Mouse (Mus musculus) cerebellum, adult 2 months (tissue): ENCODE results near the gene Hsf5.

Source experiments
- CTCF ChIP-seq: fragments of 200-500 bp; IDR thresholded peaks from 2 replicates; pipeline ENCODE4 v1.5.1; 2011; ENCODE audit warnings: low read depth, mild to moderate bottlenecking, control low read depth, low read length, moderate library complexity, borderline replicate concordance; ENCODE audit not compliant: insufficient read depth
- POLR2A ChIP-seq: fragments of 200-500 bp; IDR thresholded peaks from 2 replicates; pipeline ENCODE4 v1.6.1; 2011; ENCODE audit warnings: low read length, control low read depth, borderline replicate concordance; ENCODE audit not compliant: insufficient read depth

DNA sequence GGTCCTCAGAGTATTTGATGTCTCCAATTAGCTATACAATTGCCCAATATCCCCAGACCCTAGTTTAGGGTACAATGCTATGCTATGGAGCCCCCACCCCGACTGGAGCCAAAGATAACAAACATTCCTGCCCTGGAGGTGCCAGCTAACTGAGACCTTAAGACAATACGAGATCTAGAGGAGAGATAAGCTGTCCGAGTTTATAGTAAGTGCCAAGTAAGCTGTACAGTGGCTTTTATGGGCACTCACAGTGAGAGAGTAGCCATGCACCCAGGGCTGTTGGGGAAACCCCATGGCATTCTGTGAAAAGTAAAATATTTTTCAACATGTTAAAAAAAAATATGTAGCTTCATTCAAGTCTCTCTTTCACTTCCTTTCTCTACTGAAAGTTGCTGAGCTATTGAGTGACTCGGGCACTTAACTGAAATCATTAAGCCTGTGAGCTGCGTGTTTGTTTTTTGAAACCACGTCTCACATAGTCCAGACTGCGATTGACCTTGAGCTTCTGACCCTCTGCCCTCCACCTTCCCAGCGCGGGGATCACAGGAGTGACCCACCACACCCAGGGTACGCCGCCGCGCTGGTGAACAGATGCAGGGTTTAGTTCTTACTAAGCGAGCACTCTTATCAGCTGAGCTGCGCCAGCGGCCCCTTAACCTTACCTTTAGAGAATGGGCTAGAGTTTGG, 73.2 kb downstream of the Hsf5 start:
- TF ChIP-seq CTCF (no peak), POLR2A (no peak)
